Mouse (Mus musculus) lung, adult 2 months (tissue): ENCODE data around the gene Xpo1.

Experiments
- CTCF ChIP-seq: fragments of 200-500 bp; IDR thresholded peaks from 2 replicates; pipeline ENCODE4 v1.5.1; 2011; ENCODE audit warnings: mild to moderate bottlenecking, low read length, control low read depth; ENCODE audit not compliant: insufficient read depth
- POLR2A ChIP-seq: fragments of 200-500 bp; IDR thresholded peaks from 2 replicates; pipeline ENCODE4 v1.6.1; 2011; ENCODE audit warnings: low read depth, mild to moderate bottlenecking, control low read depth, low read length, borderline replicate concordance; ENCODE audit errors: extremely low read depth

GRCm38 (mm10) chr11:23210590-23211510, 45.0 kb upstream of the Xpo1 start:
- no peak for TF ChIP-seq CTCF
- peak; percentile 29; the same call in 1 of the 2 replicates for TF ChIP-seq POLR2A
